ENCODE assay signal across 27 mouse cellular contexts in genomic region chr3:100397491-100397890, GRCm38 (mm10).
"Had no signal": no experiment of that assay in that cellular context is flagged by ENCODE, and none has a peak within 500 bp of the region (broad histone marks: within the 10 kb centered on the region; RNA-seq: fewer than 3 reads in every experiment).

No protein-coding gene starts in this region.

- H3K9ac ChIP-seq: embryonic facial prominence, embryonic 12.5 days; embryonic facial prominence, embryonic 13.5 days; embryonic facial prominence, embryonic 15.5 days; forebrain, embryonic 12.5 days; forebrain, embryonic 13.5 days; forebrain, embryonic 15.5 days; forebrain, postnatal 0 days had no signal

- DNase-seq: cerebellum, adult 18-20 months; cerebellum, adult 2 months; cerebellum, adult 8-10 months; cerebellum, adult 9-10 months; cerebellum, adult 9-11 months; cerebellum, postnatal 10 days; cerebellum, postnatal 14 days; cerebellum, postnatal 25 days; cerebellum, postnatal 36 days; embryo, embryonic 11 days; forebrain, postnatal 0 days; gastrocnemius, adult 2 months; gastrocnemius, postnatal 10 days; gastrocnemius, postnatal 14 days; gastrocnemius, postnatal 25 days; gastrocnemius, postnatal 36 days; heart, adult 18-20 months had no signal

- H3K27me3 ChIP-seq: embryonic facial prominence, embryonic 12.5 days; embryonic facial prominence, embryonic 13.5 days; embryonic facial prominence, embryonic 15.5 days; forebrain, embryonic 12.5 days; forebrain, embryonic 13.5 days; forebrain, embryonic 15.5 days had no signal

- ATAC-seq: forebrain, embryonic 13.5 days; forebrain, embryonic 14.5 days; forebrain, embryonic 15.5 days; forebrain, embryonic 16.5 days; forebrain, postnatal 0 days had no signal

- H3K36me3 ChIP-seq: embryonic facial prominence, embryonic 12.5 days; embryonic facial prominence, embryonic 13.5 days; embryonic facial prominence, embryonic 15.5 days; forebrain, embryonic 10.5 days; forebrain, embryonic 12.5 days; forebrain, embryonic 15.5 days had no signal

- H3K4me2 ChIP-seq: embryonic facial prominence, embryonic 12.5 days; embryonic facial prominence, embryonic 13.5 days; embryonic facial prominence, embryonic 15.5 days; forebrain, embryonic 12.5 days; forebrain, embryonic 13.5 days; forebrain, embryonic 15.5 days had no signal

- H3K9me3 ChIP-seq: embryonic facial prominence, embryonic 12.5 days; embryonic facial prominence, embryonic 13.5 days; embryonic facial prominence, embryonic 15.5 days; forebrain, embryonic 10.5 days; forebrain, embryonic 12.5 days; forebrain, embryonic 13.5 days; forebrain, embryonic 15.5 days had no signal

- H3K4me3 ChIP-seq: embryonic facial prominence, embryonic 12.5 days; embryonic facial prominence, embryonic 13.5 days; embryonic facial prominence, embryonic 15.5 days; erythroblast, embryonic 14.5 days; forebrain, embryonic 10.5 days; forebrain, embryonic 12.5 days; forebrain, embryonic 13.5 days; forebrain, embryonic 15.5 days; gastrocnemius, adult 2 months had no signal

- H3K27ac ChIP-seq: embryonic facial prominence, embryonic 12.5 days; embryonic facial prominence, embryonic 13.5 days; embryonic facial prominence, embryonic 15.5 days; forebrain, embryonic 10.5 days; forebrain, embryonic 12.5 days; forebrain, embryonic 13.5 days; forebrain, embryonic 15.5 days; gastrocnemius, adult 2 months had no signal

- H3K4me1 ChIP-seq: forebrain, embryonic 12.5 days; forebrain, embryonic 13.5 days; forebrain, embryonic 15.5 days had no signal
